Mouse (Mus musculus): ENCODE data around the gene Pgm5.

Gene Pgm5

GRCm38 (mm10) chr19:24762473-24763149, 99.0 kb downstream of the Pgm5 start:
- peak; percentile 27 for DNase-seq

- DNase-seq: no peak
Measured at GRCm38 (mm10) chr19:24756627-24757026, 105.0 kb downstream of the Pgm5 start.

DNA sequence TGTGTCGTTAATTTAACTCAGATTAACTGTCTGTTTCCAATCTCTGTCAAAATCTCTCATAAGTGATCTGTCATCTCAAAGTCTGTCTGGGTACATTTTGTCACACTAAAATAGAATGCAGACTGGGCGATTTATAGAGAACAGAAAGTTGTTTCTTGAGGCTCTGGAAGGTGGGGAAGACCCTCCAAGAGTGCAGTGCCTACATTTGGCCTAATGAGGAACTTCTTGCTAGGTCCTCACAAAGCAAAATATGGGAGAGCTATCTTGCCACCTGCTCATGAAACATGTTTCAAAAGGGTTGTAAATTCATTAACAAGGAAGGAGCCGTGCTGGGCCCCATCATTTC, 107.2 kb downstream of the Pgm5 start:
- DNase-seq: no peak

GRCm38 (mm10) chr19:24753617-24754439, 107.8 kb downstream of the Pgm5 start:
- DNase-seq: peak; percentile 6

DNA sequence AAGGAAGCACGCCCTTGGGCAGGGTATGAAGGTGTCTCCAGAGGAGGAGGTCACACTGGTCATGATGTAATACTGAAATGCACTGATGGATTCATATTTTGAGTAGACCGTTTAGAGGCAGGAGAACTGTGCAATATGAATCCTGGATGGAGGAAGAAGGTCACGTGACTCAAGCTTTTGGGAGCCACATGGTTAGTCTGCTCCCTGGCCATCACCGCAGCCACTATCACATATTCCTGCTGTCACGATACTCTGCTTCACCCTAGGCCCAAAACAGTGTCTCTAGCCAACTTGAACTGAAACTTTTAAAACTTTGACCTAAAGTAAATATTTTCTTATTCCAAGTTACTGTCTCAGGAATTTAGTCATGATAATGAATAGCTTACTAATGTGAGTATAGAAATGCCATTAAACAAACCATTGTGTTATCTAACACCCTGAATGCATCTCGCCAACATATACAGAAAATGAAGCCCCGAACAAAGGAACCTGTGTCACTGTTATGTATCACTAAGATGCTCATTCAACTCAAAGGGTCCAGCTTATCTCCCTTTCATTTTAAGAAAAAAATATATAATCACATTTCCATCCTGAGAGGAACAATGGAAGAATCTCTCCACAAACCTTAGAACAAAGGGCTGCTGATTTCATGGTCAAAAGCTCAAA, 108.6 kb downstream of the Pgm5 start:
- no peak for DNase-seq

DNA sequence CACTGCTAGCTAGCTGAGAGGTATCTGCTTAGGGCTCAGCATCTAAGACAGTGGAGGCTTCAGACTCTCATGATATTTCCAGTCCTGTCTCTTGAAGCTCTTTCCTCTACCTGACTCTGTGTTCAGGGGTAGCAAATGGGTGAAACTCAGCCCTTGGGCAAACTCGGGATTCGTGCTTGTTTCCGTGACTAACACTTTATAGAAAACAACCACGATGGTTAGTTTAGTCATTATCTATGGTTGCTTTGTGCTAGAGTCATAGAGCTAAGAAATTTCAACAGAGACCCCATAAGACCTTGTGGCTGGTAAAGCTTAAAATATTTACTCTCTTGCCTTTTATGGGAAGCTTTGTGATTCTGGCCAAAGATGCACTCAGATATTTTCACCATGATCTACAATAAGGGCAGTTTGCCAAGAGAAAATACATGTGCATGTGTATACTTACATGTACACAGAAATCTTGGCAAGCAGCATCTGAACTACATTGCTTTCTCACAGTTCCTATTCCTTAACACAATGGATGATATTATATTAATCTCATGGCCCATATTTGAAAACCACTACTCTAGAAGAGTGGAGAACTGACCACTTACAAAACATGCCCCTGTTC, 115.3 kb downstream of the Pgm5 start:
- no peak for DNase-seq

- DNase-seq: no peak
Measured at GRCm38 (mm10) chr19:24742606-24743005, 119.0 kb downstream of the Pgm5 start.

DNA sequence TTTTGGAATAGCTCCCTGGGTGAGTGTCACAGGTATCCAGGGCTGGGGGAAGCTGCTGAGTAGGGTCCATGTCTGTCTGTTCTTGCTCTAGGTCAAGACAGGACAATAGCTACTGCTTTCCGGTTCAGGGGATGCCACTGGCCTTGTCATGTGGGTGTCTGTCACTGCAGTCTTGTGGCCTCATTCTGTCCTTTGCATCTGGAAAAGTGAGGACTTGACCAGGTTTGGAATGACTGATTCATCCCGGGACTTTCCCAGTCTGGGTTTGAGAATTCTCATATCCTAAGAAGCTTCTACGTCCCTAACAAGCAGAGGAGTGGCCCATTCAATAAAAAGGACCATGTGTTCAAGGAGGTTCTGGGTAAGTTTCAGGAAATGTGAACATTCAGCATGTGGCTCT, 122.9 kb downstream of the Pgm5 start:
- DNase-seq: no peak

GRCm38 (mm10) chr19:24738026-24738425, 123.6 kb downstream of the Pgm5 start:
- DNase-seq: no peak

DNA sequence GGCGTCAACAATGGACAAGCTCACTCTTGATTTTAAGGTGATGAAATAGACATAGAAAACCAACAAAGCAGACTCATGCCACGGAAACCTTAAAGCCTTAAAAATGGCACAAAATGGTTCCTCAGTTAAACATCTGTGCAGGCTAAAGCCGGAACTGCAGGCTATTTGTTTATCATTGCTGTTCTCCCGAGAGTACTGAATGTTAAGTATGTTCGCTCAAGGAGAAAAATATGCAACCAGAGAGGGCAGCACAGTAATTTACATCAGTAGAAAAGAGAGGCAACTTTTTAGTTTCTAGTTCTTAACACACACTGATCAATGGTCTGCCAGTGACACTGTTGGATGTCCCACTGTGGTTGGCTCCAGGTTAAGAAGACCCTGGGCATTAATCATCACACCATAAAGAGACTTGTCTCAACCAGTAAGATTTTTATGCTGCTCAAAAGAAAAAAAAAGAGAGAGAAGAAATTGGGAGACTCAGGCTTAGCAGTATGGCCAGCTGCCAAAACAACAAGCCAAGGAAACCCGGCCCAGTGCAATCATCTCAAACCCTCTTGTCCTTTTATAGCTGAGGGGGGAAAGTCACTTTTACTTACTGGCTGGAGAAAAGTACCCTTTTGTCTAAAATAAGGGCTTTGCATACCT, 126.0 kb downstream of the Pgm5 start:
- DNase-seq: peak; percentile 56

GRCm38 (mm10) chr19:24730661-24731060, 131.0 kb downstream of the Pgm5 start:
- peak; percentile 38 for DNase-seq

- DNase-seq: no peak
Measured at GRCm38 (mm10) chr19:24724362-24724761, 137.3 kb downstream of the Pgm5 start.

DNA sequence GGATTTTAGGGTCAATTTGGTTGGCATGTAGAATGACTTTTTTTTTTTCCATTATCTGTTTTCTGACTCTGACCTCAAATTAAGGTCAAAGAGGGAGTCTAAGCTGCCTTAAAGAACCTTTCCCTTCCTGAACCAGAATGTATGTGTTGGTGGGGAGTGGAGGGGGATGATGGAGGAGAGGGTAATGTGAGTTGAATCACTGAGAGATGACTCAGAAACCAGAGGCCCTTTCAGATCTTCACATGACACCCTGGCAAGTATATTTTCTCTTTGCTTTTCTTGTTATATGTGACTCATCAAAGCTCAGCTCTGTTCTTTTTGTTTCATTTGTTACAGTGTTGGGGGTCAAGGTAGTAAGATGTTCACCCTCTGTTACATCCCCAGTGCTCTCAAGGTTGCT, 141.2 kb downstream of the Pgm5 start:
- no peak for DNase-seq

DNA sequence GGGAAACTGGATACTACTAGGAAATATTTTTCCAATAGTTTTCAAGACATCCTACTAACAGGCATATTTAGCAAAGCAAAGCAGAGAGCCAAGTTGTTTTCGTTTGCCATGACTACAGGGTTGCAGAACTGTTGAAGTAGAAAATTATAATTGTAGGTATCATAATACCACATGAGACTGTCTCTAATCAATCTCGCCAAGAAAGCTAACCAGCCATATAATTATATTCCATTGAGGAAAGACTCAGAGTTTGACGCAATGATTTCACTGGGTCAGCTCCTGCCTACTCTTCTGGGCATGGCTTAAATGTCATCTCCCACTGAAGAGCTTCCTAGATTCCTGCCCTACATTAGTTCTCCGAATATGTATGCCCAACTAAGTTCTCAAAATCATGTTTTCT, 142.2 kb downstream of the Pgm5 start:
- no peak for DNase-seq

- no peak for DNase-seq
Measured at GRCm38 (mm10) chr19:24718021-24718420, 143.6 kb downstream of the Pgm5 start.

DNA sequence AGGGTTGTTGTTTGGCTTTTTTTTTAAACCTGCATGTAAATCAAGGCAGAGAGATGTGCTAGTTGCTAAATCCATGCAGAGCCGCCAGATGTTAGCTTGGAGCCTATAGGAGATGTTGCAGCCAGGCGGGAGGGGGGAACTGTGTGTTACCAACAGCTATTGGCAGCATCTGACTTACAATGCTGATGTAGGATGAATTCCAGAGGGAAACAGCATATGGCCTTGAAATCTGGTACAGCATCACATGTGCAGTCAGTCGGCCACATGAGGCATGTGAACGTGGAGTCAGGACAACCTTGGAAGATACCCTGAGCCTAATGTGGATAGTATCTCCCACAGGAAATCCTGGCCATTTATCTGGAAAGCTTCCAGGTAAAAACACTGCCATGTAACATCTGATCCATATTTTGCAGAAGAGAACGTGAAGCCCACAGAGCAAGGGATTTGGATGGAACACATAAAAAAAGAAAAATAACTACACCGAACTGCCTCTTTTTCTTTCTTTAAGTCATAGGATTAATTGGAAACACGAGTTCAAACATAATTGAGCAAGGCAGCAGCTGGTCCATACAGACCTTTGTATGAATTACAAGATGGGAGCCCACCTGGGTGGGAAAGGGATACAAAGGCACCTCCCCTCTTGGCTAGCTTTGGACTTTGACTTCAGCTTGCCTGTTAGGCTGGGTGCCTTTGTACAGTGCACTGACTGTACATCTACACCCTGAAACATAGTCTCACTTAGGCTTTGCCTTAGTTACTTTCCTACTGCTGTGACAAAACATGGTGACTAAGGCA, 145.2 kb downstream of the Pgm5 start:
- DNase-seq: no peak

GRCm38 (mm10) chr19:24708032-24708431, 153.6 kb downstream of the Pgm5 start:
- no peak for DNase-seq

GRCm38 (mm10) chr19:24707071-24707906, 154.4 kb downstream of the Pgm5 start:
- no peak for DNase-seq

GRCm38 (mm10) chr19:24705395-24705794, 156.3 kb downstream of the Pgm5 start:
- peak; percentile 75 for DNase-seq

DNA sequence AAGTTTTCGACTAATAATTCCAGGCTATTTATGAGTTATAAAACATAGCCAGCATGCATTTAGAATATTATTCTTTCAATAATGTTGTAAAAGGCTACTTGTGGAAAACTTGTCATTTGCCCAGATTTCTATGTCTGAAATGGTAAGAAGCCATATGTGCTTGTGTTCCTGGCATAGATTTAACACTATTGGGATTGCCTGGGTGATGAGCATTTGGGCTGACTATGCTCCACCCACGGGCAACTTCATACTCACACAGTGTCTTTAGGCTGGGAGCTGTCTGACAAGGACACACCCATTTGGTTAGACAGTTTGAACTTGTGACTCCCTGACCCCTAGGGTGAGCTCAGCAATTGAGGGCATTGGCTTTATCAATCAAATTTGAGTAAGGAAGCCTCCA, 157.3 kb downstream of the Pgm5 start:
- DNase-seq: no peak

DNA sequence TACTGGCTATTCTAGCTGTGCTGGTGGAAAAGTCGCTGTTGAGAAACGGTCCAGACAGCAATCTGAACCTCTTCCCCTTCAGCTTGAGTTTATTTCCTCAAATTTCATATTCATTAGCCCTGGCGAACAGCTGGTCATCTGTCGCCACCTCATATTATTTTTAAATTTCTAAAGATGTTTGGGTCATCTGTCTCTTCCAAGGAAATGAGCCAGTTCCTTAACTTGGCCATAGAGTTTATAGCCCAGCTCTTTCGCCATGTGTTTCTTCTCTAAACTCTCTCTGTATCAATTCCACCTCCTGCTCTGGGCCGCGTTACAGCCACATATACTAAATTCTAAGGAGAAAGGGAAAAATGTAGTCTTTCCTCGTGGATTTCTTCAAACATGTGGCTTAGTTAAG, 158.0 kb downstream of the Pgm5 start:
- DNase-seq: peak; percentile 77

All from lung, postnatal 36 days (tissue).